Comparison of ENCODE assay signal across 15 mouse cellular contexts in the genomic region with DNA sequence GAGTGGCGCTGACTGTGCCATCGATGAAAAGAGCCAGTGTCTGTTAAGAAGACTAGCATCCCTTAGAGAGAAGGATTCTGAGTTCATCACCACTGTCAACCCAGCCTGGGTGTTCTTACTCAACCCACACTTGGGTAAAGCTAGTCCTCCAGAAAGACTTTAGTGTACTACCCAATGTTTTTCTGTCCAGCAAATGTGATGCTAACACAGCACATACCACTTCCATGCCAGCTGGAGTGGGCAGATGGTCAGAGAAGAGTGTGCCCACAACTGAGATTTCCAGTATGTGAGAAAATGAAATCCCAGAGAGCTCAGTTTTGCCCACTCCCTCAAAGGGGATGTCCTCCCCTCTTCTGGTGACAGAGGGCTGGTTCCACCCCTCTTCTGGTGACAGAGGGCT.
"Had no signal": no experiment of that assay in that cellular context is flagged by ENCODE, and none has a peak within 500 bp of the region (broad histone marks: within the 10 kb centered on the region; RNA-seq: fewer than 3 reads in every experiment).

No protein-coding gene starts in this region.

- ATAC-seq: lung, postnatal 0 days; midbrain, embryonic 15.5 days had no signal

- H3K9ac ChIP-seq: kidney, embryonic 15.5 days; liver, embryonic 13.5 days; lung, embryonic 14.5 days; midbrain, embryonic 12.5 days; midbrain, embryonic 15.5 days; neural tube, embryonic 12.5 days; neural tube, embryonic 15.5 days had no signal

- H3K4me1 ChIP-seq: kidney, embryonic 15.5 days; liver, embryonic 13.5 days; midbrain, embryonic 12.5 days; midbrain, embryonic 15.5 days; neural tube, embryonic 12.5 days; neural tube, embryonic 15.5 days had no signal

- H3K36me3 ChIP-seq: kidney, embryonic 15.5 days; liver, embryonic 13.5 days; midbrain, embryonic 12.5 days; midbrain, embryonic 15.5 days; neural tube, embryonic 12.5 days; neural tube, embryonic 15.5 days had no signal

- H3K27me3 ChIP-seq: liver, embryonic 13.5 days; midbrain, embryonic 15.5 days had no signal

- H3K9me3 ChIP-seq: kidney, embryonic 15.5 days; liver, embryonic 13.5 days; midbrain, embryonic 12.5 days; midbrain, embryonic 15.5 days; neural tube, embryonic 12.5 days; neural tube, embryonic 15.5 days had no signal

- H3K4me2 ChIP-seq: kidney, embryonic 15.5 days; liver, embryonic 13.5 days; lung, embryonic 14.5 days; midbrain, embryonic 12.5 days; midbrain, embryonic 15.5 days; neural tube, embryonic 12.5 days; neural tube, embryonic 15.5 days had no signal

- H3K27ac ChIP-seq: kidney, embryonic 15.5 days; liver, embryonic 13.5 days; macrophage; midbrain, embryonic 12.5 days; midbrain, embryonic 15.5 days; neural tube, embryonic 12.5 days; neural tube, embryonic 15.5 days; stomach, postnatal 0 days had no signal

- DNase-seq: kidney, adult 11 months; kidney, adult 8-10 months; kidney, postnatal 10 days; kidney, postnatal 36 days; liver, embryonic 13.5 days; lung, embryonic 14.5 days; thymus, postnatal 25 days had no signal

- H3K4me3 ChIP-seq: kidney, embryonic 15.5 days; liver, embryonic 13.5 days; midbrain, embryonic 12.5 days; midbrain, embryonic 15.5 days; neural tube, embryonic 12.5 days; neural tube, embryonic 15.5 days had no signal
